Mouse (Mus musculus): Measurements from ENCODE around the gene Sept11. TPM values are rescaled to one million over a fixed set of nuclear protein-coding genes. Genes with fewer than 3 reads are reported as not detected.

The Sept11 gene
- polyA plus RNA-seq, 1 experiment from 2014 or later, result 28.7 TPM

DNA sequence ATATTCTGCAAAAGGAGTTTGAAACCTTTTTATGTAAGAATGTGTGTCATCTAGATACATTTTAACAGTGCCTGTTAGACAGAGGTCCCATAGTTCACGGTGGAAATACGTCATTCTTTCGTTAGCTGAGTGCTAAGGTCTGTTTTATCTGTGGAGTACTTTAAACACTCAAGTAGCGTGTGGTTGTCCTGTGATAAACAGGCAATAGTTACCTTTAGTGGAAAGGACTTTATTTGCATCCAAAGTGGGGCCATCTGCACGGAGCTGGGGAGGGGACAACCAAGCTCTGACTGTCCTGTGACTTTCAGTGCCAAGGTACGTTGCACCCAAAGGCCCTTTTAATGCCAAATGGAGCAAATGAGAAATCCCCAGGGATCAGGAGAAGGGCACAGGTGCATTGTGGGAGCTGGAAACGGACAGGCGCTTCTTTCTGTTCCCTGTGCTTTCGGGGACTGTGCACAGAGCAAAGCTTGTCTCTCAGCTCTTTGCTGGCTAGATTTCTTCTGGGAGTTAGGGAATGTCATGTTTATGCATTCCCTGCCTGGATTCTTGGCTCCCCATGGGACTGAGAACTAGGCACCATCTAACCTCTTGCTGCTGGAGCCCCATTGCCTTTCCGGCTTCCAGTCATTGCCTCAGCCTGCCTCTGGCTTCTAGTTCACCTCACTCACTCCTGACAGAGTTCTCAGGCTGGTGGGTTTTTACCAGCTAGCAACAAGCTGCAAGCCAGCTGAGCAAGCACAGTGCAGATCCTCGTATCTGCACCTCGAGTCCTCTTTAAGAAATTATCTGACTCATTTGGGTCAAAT lies 56.9 kb downstream of the Sept11 start:
- H3K4me3 ChIP-seq (replicated peaks), result no peak overlapping the region
- H3K36me3 ChIP-seq, result 0 out of 2 replicates have a peak, but pooled peaks cover 6% of the 10 kb centered on the region
- DNase-seq (no peak), ATAC-seq (ENCODE audit: low read depth) (peak; percentile 30; the same call in 1 of the 2 replicates)
- no peak overlapping the region for H3K9ac ChIP-seq
- H3K4me1 ChIP-seq (replicated peaks), result peaks cover 63% of the 10 kb centered on the region
- no peaks in the 10 kb centered on the region for H3K9me3 ChIP-seq (replicated peaks)
- H3K4me2 ChIP-seq, result no peak overlapping the region
- WGBS (ENCODE audit: insufficient replicate concordance), result 45% methylated on average over 12 of the region's 12 CpGs
- H3K27ac ChIP-seq, result peak overlapping the region; percentile 41; the same call in 1 of the 2 replicates
- no peaks in the 10 kb centered on the region for H3K27me3 ChIP-seq

DNA sequence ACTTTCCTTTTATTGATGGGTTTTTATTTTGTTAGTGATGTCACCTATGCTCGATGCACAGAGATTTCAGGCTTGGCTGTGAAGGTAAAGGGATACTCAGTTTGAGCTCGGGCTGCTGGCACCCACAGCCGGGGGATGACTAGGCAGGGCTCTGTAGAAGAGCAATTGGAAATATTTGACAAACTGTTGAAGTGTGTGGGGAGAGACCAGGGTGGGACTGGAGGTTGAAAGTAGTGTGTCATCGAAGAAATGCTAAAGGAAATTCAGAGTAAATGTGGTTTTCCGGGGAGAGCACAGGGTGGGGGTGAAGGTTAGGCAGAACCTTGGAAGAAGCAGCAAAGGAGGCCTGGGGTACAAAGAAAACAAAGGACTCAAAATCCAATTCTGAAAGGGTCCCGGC lies 58.7 kb downstream of the Sept11 start:
- no peak overlapping the region for H3K4me3 ChIP-seq (replicated peaks)
- H3K36me3 ChIP-seq, result peaks cover 18% of the 10 kb centered on the region
- 0 out of 2 replicates have a peak overlapping the region, but pooled peaks have one; percentile 14 for H3K27ac ChIP-seq
- no peak overlapping the region for H3K4me2 ChIP-seq
- no peaks in the 10 kb centered on the region for H3K27me3 ChIP-seq
- whole genome bisulfite sequencing (ENCODE audit: insufficient replicate concordance), result 23% methylated on average over 6 of the region's 6 CpGs
- ATAC-seq (ENCODE audit: low read depth) (no peak), DNase-seq (no peak)
- H3K9ac ChIP-seq, result no peak overlapping the region
- no peaks in the 10 kb centered on the region for H3K9me3 ChIP-seq (replicated peaks)
- H3K4me1 ChIP-seq (replicated peaks), result peaks cover 47% of the 10 kb centered on the region

DNA sequence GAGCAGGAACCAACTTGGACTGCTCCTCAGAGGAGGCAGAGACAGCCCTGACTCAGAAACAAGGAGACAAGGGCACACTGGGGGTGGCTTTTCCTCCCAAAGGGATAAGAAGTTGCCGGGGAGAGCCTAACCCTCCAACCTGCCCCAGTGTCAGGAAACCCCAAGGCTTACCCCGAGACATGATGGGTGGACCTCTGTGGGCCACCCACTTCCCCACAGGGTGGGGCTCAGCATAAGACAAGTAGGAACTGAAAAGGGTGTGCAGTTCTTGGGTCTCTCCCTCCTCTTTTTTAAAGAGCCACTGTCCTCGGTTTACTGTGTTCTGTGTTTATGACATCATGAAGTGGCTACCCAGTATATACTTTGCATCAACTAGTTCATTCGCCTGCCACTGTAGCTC lies 59.2 kb downstream of the Sept11 start:
- ATAC-seq (ENCODE audit: low read depth), result peak; percentile 74
- Histone ChIP-seq H3K9ac (no peak overlapping the region), H3K4me1 (replicated peaks) (peaks cover 47% of the 10 kb centered on the region), H3K4me3 (replicated peaks) (no peak overlapping the region), H3K36me3 (peaks cover 20% of the 10 kb centered on the region), H3K27me3 (no peaks in the 10 kb centered on the region), H3K9me3 (replicated peaks) (no peaks in the 10 kb centered on the region), H3K4me2 (no peak overlapping the region), H3K27ac (peak overlapping the region; percentile 14; the same call in 1 of the 2 replicates)
- WGBS (ENCODE audit: insufficient replicate concordance), result 36% methylated on average over 4 of the region's 4 CpGs
- no peak for DNase-seq

DNA sequence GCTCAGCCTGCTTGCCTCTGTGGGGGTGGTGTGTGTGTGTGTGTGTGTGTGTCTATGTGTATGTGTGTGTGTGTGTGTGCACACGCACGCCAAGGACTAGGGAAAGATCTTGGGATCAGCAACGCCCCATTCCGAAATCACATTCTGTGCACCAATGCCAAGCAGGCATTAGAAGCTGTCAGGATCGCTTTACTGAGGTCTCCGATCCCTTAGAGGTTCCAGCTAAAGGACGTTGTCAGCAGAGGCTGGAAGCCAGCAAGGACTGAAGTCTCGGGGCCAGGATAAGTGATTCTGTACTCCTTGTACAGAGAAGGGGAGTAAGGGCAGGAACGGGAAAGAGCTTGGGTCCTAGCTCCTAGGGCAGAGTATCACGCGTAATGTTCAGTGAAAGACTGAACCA lies 61.2 kb downstream of the Sept11 start:
- Histone ChIP-seq H3K27me3 (no peaks in the 10 kb centered on the region), H3K9ac (no peak overlapping the region), H3K36me3 (peaks cover 35% of the 10 kb centered on the region), H3K9me3 (replicated peaks) (no peaks in the 10 kb centered on the region), H3K27ac (no peak overlapping the region), H3K4me3 (replicated peaks) (no peak overlapping the region), H3K4me1 (replicated peaks) (peaks cover 43% of the 10 kb centered on the region), H3K4me2 (no peak overlapping the region)
- DNase-seq, result no peak
- WGBS (ENCODE audit: insufficient replicate concordance), result 84% methylated on average over 11 of the region's 11 CpGs
- no peak for ATAC-seq (ENCODE audit: low read depth)

DNA sequence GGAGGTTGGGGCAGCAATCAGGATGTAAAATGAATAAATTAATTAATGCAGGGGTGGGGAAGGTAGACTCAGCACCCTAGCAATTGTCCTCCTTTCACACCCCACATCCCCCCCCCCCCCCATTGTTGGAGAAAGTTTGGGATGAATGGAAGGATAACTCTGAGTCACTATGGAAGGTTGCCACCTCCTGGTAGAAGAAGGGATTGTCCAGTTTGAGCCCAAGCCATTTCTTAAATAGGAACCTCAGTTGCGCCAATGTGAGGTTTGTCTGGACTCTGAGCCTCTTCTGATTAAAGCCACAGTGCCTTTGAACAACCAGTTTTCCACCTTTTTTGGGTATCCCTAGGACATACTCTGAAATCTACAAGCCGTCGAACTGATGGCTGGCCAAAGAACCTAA lies 70.3 kb downstream of the Sept11 start:
- DNase-seq, result no peak
- no peaks in the 10 kb centered on the region for H3K27me3 ChIP-seq

DNA sequence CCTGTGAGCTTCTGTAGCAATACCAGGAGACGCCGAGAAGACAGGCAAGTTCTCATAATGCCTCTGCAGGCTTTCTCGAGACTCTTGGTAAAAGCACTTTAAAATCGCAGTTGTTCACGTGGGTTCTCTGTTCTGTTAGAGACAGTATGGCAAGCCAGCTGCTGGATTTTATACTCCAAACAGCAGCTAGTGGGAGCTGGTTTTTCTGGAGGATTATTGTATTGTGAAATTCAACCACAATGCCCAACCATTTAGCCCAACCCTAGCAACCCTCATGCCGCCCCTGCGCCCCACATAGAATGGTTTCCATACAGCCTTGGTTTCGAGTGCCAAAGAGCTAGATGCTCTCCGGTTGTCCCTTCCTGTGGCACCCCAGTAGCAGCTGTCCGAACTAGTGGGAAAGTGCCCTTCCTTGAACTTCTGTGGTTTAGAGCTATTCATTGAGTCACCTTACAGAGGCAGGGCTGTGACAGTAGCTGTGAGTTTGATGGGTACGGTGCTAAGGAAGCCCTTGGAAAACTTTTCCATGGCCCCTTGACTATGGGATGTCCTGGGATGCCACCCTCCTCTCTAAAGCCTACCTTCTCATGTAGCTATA lies 74.8 kb downstream of the Sept11 start:
- no peaks in the 10 kb centered on the region for H3K9me3 ChIP-seq (replicated peaks)
- 83% methylated on average over 11 of the region's 11 CpGs for WGBS (ENCODE audit: insufficient replicate concordance)
- no peaks in the 10 kb centered on the region for H3K4me1 ChIP-seq (replicated peaks)
- peaks cover 63% of the 10 kb centered on the region for H3K36me3 ChIP-seq
- ATAC-seq (ENCODE audit: low read depth), result no peak
- DNase-seq, result no peak
- no peaks in the 10 kb centered on the region for H3K27me3 ChIP-seq
- no peak overlapping the region for H3K4me2 ChIP-seq
- H3K9ac ChIP-seq, result no peak overlapping the region
- no peak overlapping the region for H3K4me3 ChIP-seq (replicated peaks)
- no peak overlapping the region for H3K27ac ChIP-seq

More for the DNA sequence above, 70.3 kb downstream of the Sept11 start:
- Histone ChIP-seq H3K4me3 (replicated peaks) (no peak overlapping the region), H3K9me3 (replicated peaks) (no peaks in the 10 kb centered on the region), H3K36me3 (peaks cover 67% of the 10 kb centered on the region), H3K9ac (no peak overlapping the region), H3K27ac (no peak overlapping the region), H3K4me2 (no peak overlapping the region), H3K4me1 (replicated peaks) (no peaks in the 10 kb centered on the region)
- 84% methylated on average over 3 of the region's 3 CpGs for WGBS (ENCODE audit: insufficient replicate concordance)
- ATAC-seq (ENCODE audit: low read depth), result no peak

DNA sequence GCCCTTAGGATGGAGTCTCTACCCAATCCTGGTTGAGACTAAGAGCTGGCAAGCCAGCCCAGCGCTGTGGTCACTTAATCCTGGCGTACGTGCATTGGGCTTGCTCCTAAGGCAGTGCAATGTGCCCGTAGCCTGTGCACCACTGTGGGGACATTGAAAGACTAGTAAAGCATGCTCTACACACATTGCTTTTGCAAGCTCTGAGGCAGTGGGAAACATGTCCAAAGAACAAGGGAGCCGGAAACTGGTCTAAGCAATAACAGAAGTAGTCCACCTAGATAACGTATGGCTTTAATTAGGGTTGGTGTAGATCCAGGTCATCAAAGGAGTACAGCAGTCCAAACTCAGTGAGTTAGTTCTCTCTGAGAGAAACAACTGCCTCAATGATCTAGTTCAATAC lies 75.4 kb downstream of the Sept11 start:
- 80% methylated on average over 6 of the region's 6 CpGs for WGBS (ENCODE audit: insufficient replicate concordance)
- H3K4me1 ChIP-seq (replicated peaks), result no peaks in the 10 kb centered on the region
- no peak for ATAC-seq (ENCODE audit: low read depth)
- peaks cover 62% of the 10 kb centered on the region for H3K36me3 ChIP-seq
- no peaks in the 10 kb centered on the region for H3K27me3 ChIP-seq
- no peak for DNase-seq
- H3K27ac ChIP-seq, result no peak overlapping the region
- no peaks in the 10 kb centered on the region for H3K9me3 ChIP-seq (replicated peaks)
- no peak overlapping the region for H3K4me3 ChIP-seq (replicated peaks)
- no peak overlapping the region for H3K9ac ChIP-seq
- H3K4me2 ChIP-seq, result no peak overlapping the region

DNA sequence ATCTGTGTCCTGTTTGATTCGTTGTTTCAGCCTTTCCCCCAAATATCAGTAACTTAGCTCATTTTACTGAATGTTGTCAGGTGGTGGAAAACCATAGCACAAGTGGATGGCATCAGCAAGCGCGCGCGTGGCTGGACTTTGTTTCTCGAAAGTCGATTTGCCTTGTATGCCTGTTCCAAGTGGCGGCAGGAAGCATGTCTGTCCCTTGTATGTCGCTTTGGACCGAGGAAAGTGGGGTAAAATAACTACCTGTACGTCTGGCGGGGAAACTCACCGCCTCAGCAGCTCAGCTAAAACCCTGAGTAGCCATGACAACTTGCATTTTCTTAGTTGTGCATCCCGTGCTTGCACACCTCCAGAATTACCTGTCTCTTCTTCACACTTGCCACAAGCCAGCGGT lies 78.2 kb downstream of the Sept11 start:
- no peak overlapping the region for H3K4me2 ChIP-seq
- no peaks in the 10 kb centered on the region for H3K9me3 ChIP-seq (replicated peaks)
- 90% methylated on average over 15 of the region's 15 CpGs for WGBS (ENCODE audit: insufficient replicate concordance)
- H3K9ac ChIP-seq, result no peak overlapping the region
- H3K4me3 ChIP-seq (replicated peaks), result no peak overlapping the region
- ATAC-seq (ENCODE audit: low read depth), result no peak
- no peak for DNase-seq
- no peak overlapping the region for H3K27ac ChIP-seq
- H3K4me1 ChIP-seq (replicated peaks), result no peaks in the 10 kb centered on the region
- H3K27me3 ChIP-seq, result no peaks in the 10 kb centered on the region
- H3K36me3 ChIP-seq, result peaks cover 55% of the 10 kb centered on the region

DNA sequence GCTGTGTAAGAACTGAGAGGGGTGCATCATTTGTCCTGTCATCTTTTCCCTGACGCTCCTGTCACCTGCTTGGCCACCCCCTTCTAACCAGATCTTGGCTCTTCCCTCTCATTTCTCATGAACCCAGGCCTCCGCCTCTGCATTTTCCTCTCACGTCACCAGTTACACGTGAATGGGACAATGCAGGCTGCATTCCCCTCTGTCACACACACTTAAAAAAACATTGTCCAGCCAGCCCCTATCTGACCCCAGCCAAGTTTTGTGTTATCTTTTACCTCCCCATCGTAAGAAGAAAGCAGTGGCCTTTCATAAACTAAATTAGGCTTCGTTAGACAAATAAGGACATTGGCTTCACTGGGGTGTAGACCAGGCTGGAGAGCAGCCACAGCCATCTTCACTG lies 79.3 kb downstream of the Sept11 start:
- Histone ChIP-seq H3K9ac (no peak overlapping the region), H3K4me1 (replicated peaks) (no peaks in the 10 kb centered on the region), H3K9me3 (replicated peaks) (no peaks in the 10 kb centered on the region), H3K27ac (no peak overlapping the region), H3K27me3 (no peaks in the 10 kb centered on the region), H3K36me3 (peaks cover 44% of the 10 kb centered on the region), H3K4me2 (no peak overlapping the region), H3K4me3 (replicated peaks) (no peak overlapping the region)
- ATAC-seq (ENCODE audit: low read depth) (no peak), DNase-seq (no peak)
- 78% methylated on average over 6 of the region's 6 CpGs for WGBS (ENCODE audit: insufficient replicate concordance)

DNA sequence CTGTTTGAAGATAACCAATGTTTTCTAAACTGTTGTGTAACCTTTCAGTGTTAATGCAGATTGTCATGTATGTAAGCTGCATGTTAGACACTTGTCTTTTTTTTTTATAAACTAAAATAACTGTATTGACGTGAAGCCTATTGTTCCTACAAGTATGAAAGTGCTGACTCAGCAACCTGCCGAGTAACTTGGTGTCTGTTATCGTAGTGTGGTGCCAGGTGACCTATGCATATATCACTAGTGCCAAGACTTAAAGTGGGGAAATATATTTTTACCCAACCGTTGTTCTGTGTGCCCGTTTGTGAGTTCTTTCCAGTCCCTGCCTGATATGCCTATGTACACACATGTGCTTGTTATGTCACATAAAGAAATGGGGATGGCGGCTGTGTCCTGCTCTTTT lies 81.4 kb downstream of the Sept11 start:
- Histone ChIP-seq H3K9me3 (replicated peaks) (no peaks in the 10 kb centered on the region), H3K27me3 (no peaks in the 10 kb centered on the region), H3K36me3 (peaks cover 42% of the 10 kb centered on the region), H3K4me2 (no peak overlapping the region), H3K4me1 (replicated peaks) (no peaks in the 10 kb centered on the region), H3K9ac (no peak overlapping the region), H3K27ac (no peak overlapping the region), H3K4me3 (replicated peaks) (no peak overlapping the region)
- 72% methylated on average over 6 of the region's 6 CpGs for WGBS (ENCODE audit: insufficient replicate concordance)
- no peak for DNase-seq
- ATAC-seq (ENCODE audit: low read depth), result no peak

DNA sequence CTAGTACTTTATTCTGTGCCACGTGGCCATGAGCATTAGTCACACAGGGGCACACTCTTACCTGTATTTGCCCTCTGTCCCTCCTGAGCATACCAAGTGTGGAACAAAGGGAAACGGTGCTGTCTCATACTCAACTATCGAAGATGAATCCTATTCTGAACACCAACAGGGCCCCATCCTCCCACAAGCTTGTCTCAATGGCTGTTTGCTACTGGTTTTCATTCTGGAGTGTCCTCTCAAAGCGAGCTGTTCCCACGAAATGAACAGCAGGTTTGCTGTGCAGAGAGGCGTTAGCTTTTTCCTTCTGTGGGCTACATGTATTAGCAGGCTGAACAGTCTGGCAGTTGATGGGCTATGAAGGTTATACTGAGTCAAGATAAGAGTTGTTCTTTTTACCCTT lies 85.4 kb downstream of the Sept11 start:
- DNase-seq (no peak), ATAC-seq (ENCODE audit: low read depth) (no peak)
- WGBS (ENCODE audit: insufficient replicate concordance), result 61% methylated on average over 6 of the region's 6 CpGs
- Histone ChIP-seq H3K9me3 (replicated peaks) (no peaks in the 10 kb centered on the region), H3K4me1 (replicated peaks) (no peaks in the 10 kb centered on the region), H3K36me3 (peaks cover 45% of the 10 kb centered on the region), H3K27me3 (no peaks in the 10 kb centered on the region), H3K4me2 (no peak overlapping the region), H3K9ac (no peak overlapping the region), H3K27ac (no peak overlapping the region), H3K4me3 (replicated peaks) (no peak overlapping the region)

DNA sequence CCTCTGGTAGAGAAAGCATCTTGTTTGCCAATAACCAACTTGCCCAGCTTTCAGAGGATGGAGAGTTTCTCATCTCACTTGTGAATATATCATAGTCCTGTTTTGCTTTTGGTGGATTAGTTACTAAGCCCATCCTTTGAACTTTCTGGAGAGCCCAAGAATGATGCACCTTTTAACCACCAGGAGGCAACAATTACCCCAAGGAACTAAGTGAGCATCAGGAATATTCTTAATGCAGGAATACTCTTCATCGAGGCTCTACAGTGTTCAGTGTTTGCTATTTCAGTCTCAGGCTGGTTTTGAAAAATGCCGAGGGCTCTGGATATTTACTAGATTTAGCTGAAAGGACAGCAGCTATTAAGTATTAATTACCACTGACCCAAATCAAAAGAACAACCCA lies 87.0 kb downstream of the Sept11 start:
- no peak overlapping the region for H3K4me2 ChIP-seq
- H3K27me3 ChIP-seq, result no peaks in the 10 kb centered on the region
- no peak overlapping the region for H3K4me3 ChIP-seq (replicated peaks)
- H3K27ac ChIP-seq, result no peak overlapping the region
- WGBS (ENCODE audit: insufficient replicate concordance), result 70% methylated on average over 2 of the region's 2 CpGs
- DNase-seq, result no peak
- H3K9ac ChIP-seq, result no peak overlapping the region
- H3K9me3 ChIP-seq (replicated peaks), result no peaks in the 10 kb centered on the region
- no peak for ATAC-seq (ENCODE audit: low read depth)
- peaks cover 50% of the 10 kb centered on the region for H3K36me3 ChIP-seq
- no peaks in the 10 kb centered on the region for H3K4me1 ChIP-seq (replicated peaks)

All from liver, embryonic 13.5 days (tissue).